Mouse (Mus musculus): ENCODE data around the gene Sdhc. TPM values are rescaled to one million over a fixed set of nuclear protein-coding genes. Genes with fewer than 3 reads are reported as not detected.
A peak's percentile ranks its signal among the peaks of the same experiment; 100 is the strongest.
"Not testable (repeated sequence)": the region's sequence is repeated elsewhere in the genome, so short reads cannot be mapped to it uniquely, and the experiment has no call there.

Sdhc gene
- polyA plus RNA-seq, 1 experiment from 2014 or later = 158 TPM

DNA sequence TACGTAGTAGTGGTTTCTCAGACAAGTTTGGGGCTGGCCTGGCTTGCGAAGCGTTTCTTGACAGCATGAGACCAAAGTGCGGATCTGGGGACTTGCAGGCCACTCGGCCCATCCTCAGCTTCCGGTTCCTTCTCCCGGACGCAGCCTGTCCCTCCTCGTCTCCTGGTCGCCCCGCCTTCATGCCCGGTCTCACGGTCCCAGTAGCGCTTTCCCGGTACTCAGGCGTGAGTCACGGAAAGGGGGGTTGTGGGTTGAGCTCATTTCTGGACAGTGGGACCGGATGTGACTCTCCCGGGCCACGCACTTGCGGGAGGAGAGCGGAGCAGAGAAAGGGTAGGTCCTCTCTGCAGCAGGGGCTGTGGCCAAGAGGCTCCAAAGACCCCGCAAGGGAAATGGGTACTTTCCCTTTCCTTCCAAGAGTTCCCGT lies 36.5 kb downstream of the Sdhc start, which contains the start of gene Cfap126:
Gene Cfap126, plus strand, starts transcription at position 46 of the 427 bp plus-strand sequence.
- DNase-seq (ENCODE audit: low spot score) = peak; percentile 43

DNA sequence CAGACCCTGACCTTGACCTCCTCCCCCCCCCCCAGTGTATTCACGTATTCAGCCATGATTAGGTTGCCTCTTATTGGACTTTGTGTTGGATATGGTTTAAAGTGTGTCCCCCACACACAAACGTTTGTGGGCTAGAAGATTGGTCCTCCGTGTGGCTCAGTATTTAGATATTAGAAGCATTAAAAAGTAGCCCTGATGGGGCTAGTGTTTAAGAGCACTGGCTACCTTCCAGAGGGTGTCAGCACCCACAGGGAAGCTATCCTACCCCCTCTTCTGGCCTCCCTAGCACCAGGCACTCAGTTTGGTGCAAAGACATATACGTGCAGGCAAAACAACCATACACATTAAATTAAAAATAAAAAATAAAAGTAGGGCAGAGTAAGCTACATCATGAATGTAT lies 37.4 kb downstream of the Sdhc start:
- DNase-seq (ENCODE audit: low spot score) = no peak

DNA sequence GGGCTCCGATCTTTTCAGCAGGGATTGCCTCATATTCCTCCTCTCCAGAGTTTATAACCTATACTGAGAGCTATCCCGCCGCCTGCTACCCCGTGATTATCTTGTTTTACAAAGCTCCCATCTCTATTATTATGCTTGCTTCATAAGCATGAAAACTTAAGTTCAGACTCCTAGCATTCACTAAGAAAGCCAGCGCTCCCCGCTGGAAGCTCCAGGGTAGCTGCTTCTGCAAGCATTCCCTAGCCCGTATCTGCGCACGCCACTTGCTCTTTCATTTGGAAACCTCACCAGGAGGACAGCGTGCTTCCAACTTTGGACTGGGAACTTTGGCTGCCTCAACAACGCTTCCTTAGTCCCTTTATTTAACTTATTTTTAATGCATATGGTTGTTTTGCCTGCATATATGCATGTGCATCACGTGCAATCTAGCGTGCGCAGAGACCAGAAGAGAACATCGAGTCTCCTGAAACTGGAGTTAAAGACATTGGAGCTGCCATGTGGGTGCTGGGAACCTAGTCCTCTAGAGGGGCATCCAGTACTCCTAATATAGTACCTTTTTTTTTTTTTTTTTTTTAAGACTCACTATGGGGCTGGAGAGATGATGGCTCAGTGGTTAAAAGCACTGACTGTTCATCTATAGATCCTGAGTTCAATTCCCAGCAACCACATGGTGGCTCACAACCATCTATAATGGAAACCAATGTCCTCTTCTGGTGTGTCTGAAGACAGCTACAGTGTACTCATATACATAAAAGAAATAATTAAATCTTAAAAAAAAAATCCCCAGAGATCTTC lies 38.4 kb downstream of the Sdhc start:
- no peak for DNase-seq (ENCODE audit: low spot score)

DNA sequence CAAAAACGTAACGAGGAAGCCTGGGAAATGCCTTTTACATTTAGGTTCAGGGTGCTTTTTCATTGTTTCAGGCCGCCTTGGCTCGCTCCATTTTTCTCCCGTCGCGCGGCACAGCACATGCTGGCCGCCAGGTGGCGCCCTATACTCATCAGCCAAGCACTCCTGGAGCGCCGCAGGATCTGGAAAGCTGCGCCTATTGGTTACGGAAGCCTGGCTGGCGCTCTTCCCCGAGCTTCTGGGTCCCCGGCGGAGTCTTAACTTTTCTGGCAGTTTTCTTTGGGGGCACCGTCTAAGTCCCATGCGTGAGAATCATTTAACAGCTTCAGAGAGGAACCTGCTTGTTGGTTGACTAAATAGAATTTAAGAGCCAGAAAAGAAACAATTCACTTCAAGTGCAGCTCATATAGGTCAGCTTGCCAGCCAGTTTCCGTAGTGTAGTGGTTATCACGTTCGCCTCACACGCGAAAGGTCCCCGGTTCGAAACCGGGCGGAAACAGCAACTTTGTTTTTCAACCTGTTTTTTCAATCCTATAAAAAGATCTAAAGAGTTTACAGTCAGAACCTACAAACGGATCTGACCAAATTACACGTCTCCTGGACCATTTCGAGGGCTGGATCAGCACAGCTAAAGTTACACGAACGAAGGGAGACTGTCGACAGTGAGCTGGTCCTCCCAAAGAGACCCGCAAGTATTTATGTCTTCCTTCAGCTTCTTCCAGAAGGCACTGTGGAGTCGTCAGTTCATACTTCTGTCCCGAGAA lies 39.2 kb downstream of the Sdhc start:
- peak; percentile 98 for DNase-seq (ENCODE audit: low spot score)

DNA sequence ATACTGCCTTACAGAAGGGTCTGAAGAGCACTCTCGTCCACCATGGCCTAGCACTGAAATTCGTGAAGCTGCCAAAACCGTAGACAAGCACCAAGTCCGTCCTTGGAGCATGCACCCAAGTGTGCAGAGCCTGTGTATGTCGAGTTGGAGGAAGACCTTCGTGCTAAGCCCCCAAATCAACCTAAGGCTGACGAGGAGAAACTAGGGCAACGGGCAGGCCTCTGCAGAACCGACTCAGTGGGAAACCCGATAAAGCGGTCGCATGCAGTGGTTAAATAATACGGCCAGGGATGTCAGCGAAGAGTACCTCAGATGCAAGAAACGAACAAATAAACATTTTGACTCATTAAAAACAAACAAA lies 39.8 kb downstream of the Sdhc start:
- DNase-seq (ENCODE audit: low spot score) = no peak

DNA sequence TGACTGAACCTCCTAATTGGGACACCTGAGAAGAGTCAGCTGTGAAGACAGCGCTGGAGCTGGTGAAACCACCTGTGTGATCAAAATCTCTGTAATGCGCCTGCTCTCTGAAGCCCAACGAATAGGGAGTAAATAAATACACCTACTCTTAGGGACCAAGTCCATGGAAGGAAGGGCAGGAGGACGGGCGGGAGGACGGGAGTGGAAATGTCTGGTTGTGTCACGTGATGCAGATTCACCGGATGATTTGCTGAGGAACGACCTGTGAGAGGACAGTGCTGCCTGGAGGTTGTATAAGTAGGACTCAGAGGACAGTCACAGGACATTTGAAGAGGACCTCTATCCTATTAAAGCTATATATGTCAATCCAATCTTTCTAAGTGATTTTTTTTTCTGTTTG lies 40.8 kb downstream of the Sdhc start:
- no peak for DNase-seq (ENCODE audit: low spot score)

DNA sequence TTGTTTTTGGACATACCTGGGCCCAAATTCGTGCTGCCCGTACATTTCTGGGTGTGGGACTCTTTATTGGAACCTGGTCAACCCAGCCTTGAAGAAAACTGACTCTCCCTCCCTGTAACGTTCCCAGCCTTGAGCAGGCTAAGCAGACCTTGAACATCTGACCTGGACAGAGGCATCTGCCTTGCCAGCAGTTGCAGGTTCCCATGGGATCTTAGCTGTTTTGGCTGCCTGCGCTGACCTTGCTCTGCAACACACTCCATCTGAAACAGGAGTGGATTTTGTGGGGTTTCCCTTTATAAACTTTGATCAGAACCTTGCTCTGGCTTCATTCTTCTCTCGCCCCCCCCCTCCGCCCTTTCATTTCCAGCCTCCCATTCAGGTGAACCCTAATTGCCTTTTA lies 45.2 kb downstream of the Sdhc start:
- DNase-seq (ENCODE audit: low spot score) = no peak

DNA sequence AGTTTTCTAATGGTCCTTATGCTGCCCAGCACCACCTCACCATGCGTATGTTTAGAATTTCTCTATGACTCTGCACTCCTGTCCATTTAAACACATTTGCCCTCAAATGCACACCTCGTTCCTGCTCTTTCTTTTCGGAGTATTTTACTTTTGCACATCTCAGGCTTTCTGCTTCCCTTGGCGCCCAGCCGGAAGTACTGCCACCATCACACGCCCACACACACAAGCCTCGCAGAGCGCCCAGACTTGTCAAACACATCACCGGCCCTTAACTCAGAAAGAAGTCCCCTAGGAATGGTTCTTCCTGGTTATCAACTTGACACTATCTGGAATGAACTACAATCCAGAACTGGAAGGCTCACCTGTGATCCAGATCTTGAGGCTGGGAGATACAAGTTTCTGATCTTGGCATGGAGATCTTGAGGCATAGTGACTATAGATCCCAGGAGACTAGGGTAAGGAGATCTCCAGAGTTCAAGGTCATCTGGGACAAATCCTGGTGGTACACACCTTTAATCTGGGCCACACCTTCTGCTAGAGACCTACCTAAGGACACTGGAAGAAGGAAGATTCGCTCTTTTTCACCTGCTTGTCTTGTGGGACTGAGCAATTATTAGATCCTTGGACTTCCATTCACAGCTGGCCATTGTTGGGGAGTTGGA lies 47.1 kb downstream of the Sdhc start:
- peak; percentile 68 for DNase-seq (ENCODE audit: low spot score)

DNA sequence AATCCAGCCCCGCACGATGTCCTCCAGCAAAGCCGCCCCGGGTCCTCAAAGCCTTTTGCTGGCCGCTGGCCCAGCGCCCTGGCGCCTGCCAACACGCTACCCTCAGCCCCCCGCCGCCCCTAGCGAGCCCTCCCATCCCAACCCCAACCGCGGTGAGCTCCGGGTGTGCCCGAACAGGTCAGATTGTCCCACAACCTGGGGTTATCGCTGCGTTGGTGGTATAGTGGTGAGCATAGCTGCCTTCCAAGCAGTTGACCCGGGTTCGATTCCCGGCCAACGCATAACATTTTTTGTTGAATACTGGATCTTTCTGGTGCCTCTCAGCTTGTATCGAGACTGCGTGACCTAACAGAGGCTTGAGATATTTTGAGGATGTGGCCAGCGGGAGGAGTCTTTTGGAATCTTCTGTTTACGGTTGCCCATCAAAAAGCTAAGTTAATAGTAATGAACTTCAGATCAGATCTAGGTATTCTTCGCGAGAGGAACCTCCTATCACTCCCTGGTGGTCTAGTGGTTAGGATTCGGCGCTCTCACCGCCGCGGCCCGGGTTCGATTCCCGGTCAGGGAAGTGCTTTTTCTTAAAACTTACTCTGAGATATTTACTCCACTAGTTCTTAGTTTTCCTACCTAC lies 47.7 kb downstream of the Sdhc start:
- peak; percentile 87 for DNase-seq (ENCODE audit: low spot score)

DNA sequence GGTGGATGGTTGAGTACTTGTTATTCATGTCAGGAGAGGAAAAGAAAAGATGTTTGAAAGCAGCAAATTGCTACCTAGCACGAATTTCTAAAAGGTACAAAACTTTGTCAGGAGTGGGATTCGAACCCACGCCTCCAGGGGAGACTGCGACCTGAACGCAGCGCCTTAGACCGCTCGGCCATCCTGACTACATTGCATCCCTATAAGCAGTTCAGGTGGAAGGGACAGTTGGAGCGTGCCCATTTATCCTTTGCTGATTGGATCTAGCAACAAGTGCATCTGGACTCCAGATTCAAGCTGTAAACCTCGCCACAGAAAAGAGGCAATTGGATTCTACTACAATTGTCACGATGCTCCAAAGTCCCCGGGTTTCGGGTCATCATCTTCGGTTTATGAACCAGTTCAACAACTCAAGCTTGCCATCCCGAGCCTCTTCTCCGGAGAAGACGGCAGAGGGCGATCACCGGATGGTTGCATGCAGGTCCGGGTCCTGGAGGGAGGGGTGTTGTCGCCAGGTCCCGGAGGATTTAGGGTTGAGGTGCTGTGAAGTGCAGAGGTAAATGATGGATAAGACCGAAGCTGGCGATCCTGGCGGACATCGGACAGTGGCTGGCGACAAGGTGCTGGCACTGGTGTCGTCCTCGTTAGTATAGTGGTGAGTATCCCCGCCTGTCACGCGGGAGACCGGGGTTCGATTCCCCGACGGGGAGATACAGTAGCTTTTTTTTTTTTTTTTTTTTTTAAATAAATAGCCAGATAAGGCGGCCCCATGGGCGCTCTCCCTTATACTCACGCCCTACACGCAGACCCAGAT lies 48.5 kb downstream of the Sdhc start:
- DNase-seq (ENCODE audit: low spot score) = peak; percentile 79

DNA sequence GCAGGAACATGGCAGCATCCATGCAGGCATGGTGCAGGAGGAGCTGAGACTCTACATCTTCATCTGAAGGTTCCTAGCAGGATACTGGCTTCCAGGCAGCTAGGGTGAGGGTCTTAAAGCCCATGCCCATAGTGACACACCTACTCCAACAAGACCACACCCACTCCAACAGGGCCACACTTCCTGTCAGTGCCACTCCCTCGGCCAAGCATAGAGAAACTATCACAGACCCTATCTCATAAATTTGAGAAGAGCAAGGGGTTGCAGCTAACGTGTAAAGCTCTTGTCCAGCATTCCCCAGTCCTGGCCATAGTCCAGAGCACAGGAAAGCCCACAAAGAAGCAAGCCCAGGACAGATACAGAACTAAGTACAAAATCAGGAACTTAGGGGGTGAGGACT lies 49.4 kb downstream of the Sdhc start:
- DNase-seq (ENCODE audit: low spot score) = no peak

DNA sequence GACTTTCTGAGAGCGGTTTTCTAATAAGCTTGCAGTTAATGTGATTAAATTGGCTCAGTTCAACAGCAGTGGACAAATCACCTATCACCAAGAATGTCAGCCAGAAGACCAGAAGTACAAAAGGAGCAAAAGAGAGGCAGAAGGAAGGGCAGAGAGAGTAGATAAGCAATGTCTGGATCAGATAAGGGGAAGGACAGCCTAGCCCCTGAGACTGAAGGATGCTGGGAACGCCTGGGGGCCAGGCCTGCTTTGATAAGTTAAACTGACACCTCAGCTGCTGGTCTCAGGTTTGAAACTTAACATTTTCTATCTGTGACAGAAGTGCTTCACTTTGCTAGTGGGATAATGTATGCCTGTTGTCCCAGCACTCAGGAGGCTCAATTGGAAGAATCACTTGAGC lies 52.8 kb downstream of the Sdhc start:
- no peak for DNase-seq (ENCODE audit: low spot score)

DNA sequence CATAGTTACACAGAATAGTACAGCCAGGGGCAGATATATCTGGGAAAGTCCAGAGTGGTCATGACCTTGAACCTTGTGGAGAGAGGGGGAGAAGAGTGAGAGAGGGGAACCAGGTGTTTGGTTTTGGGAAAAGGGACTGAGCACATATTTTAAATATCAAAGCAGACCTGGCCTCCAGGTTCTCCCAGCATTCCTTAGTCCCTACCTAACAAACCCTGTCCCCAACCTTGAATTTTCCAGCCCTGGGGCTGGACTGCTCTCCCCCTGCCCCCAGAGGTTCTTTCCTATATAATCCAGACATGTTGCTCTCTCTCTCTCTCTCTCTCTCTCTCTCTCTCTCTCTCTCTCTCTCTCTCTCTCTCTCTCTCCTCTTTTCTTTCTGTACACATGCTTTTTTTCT lies 53.3 kb downstream of the Sdhc start:
- no peak for DNase-seq (ENCODE audit: low spot score)

DNA sequence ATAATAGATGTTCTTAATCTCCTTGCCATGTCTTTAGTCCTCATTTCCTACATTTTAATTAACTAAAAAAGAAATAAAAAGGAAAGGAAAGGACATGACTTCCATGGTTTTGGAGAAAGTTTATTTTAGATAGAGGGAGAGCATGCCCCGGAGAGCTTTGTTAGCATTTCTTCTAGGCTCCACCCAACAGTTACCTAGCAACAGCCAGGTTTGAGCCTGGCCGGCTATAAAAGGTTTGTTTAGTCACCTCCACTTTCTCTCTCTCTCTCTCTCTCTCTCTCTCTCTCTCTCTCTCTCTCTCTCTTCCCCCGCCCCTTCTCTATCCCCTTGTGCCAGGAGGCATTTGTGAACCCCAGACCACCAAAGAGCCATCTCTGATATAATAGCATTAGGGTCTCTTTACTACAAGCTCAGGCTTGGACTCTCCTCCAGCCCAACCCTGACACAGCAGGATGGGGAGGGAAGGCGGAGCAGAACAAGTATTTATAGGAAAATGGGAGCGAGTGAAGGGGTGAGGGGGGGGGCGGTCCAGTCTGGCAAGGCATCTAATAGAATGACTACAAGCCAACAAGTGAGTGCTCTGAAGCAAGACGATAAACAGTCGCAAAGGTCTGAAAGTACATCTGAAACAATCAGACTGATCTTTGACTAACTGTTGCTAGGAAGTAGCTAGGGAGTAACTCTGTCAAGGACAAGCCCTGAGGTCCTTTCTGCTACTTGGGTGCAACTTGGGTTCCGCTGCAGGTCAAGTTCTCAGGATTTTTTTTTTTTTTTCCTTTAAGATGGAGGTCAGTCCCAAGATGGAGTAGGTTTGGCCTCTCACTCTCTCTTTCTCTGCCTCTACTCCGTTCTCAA lies 54.1 kb downstream of the Sdhc start:
- DNase-seq (ENCODE audit: low spot score) = no peak

DNA sequence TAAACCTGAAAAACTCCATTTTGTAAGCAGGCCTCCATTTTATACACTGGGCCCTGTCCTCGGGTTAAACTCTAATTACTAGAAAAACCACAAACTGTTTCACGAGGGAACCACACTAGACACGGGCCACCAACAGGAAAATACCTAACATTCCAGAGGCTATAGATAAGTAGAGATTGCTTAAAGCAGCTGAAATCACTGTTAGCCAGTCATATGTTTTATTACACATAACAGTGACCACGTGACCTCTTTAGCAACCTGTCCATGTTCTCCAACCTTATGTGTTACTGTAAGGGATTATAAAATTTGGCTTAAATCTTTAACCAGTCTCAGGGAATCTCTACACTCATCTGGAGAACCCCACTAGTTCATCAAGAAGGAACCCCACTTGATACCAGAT lies 56.0 kb downstream of the Sdhc start:
- DNase-seq (ENCODE audit: low spot score) = no peak

DNA sequence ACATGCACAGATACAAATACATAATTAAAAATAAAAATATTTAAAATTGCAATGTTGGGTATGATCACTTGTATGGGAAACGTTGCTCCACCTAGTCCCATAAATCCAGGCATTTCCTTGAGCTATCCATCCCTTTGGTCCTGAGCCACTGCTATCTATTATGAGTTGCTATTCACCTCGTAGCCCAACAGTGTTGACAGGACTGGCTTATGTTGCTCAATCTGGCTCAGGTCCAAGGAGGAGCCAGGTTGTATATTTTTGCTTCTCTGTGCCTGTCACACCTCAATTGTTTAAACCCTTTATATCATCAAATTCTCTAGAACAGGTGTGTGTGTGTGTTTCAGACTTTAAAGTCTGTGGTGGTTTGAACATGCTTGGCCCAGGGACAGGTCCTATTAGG lies 59.6 kb downstream of the Sdhc start:
- no peak for DNase-seq (ENCODE audit: low spot score)

DNA sequence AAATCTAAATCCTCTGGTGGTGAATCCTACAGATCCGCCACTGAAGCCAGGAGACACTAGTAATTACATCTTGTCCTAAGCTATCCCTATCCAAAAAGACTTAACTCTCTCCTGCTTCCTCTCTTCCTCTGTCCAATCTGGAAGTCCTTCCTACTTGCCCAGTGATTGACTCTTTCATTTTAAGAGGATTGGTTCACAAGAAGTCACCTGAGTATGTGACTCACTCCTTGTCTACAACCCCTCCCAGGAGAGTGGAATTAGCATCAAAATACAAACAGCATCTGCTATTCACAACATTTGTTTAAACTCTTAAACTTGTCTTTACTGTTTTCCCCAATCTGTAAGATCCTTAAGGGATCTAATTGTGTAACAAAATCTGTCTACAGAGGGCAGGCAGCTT lies 60.5 kb downstream of the Sdhc start:
- no peak for DNase-seq (ENCODE audit: low spot score)

DNA sequence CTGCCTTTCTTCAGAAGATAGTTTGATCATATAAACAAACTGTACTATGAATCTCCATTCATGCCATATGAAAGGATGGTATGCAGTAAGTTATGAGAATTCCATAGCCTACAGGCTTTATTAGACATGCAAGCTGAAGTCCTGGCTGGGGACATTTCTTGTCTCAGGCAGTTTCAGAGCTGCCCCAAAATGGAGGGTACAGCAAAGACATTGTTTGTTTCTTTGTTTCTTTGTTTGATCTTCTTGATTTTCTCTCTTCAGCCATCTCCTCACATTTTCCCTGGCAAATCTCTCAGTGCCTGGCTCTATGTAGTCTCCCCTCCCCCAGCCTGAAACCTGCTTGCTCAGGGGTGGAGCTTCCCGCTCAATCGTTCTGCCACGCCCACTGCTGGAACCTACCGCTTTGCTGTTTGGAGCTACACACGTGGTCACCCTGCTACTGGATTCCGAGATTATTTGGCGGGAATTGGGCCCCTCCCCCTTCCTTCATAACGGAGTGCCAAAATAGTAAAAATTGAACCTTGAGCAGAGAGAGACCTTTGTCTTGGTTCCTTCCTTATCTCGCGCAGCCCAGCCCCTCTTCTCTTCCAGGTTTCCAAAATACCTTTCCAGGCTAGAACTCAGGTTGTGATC lies 62.0 kb downstream of the Sdhc start:
- DNase-seq (ENCODE audit: low spot score) = not testable (repeated sequence)

DNA sequence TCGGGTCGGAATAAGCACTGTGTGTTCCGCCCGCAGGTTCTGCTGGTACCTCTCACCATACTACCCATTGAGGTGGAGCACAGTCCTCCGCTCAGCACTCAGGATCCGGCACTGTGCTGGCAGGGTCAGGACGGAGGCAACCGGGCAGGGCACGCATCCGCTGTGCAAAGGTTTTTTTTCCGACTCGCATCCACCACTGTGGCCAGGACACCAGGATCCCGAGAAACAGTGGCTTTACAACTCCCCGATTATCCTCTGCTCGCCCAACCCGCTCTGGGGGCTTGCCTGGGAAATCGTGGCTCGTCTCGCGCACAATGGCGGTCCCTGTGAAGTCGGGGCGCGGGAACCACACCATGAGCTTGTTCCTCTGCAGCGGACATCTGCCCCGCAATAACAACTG lies 64.7 kb downstream of the Sdhc start:
- DNase-seq (ENCODE audit: low spot score) = no peak

Measured in thymus, postnatal 0 days (tissue).